Mouse (Mus musculus) ES-E14 (cell line): ENCODE results near the gene Elavl1.

Experiments used
- CHD2 ChIP-seq: IDR thresholded peaks from 2 replicates; pipeline ENCODE4 v1.6.1; 2014; ENCODE audit warnings: mild to moderate bottlenecking, low read depth, low read length, inconsistent platforms
- HCFC1 ChIP-seq: IDR thresholded peaks from 2 replicates; pipeline ENCODE4 v1.6.1; 2012; ENCODE audit warnings: low read length, inconsistent platforms, borderline replicate concordance; ENCODE audit not compliant: insufficient read depth
- MAFK ChIP-seq: IDR thresholded peaks from 2 replicates; pipeline ENCODE4 v1.6.1; 2014; ENCODE audit warnings: mild to moderate bottlenecking, low read depth, low read length, inconsistent platforms; ENCODE audit not compliant: insufficient read depth
- ZC3H11A ChIP-seq: IDR thresholded peaks from 2 replicates; pipeline ENCODE4 v1.6.1; 2012; ENCODE audit warnings: low read depth, mild to moderate bottlenecking, inconsistent platforms, low read length, borderline replicate concordance
- ZNF384 ChIP-seq: IDR thresholded peaks from 2 replicates; pipeline ENCODE4 v1.6.1; 2012; ENCODE audit warnings: low read depth, low read length, inconsistent platforms

- TF ChIP-seq MAFK, result no peak
- no peak for TF ChIP-seq ZNF384
- TF ChIP-seq HCFC1, result no peak
- no peak for TF ChIP-seq CHD2
- TF ChIP-seq ZC3H11A, result no peak
Observed at GRCm38 (mm10) chr8:4250306-4250970, 74.8 kb downstream of the Elavl1 start.
